Mouse (Mus musculus) lung, embryonic 16.5 days (tissue): ENCODE data around the gene Cep290. TPM values are rescaled to one million over a fixed set of nuclear protein-coding genes. Genes with fewer than 3 reads are reported as not detected.

ENCODE experiments used
- ATAC-seq: fragments of 200-750 bp; cut with Nextera tagmentation; 2 replicates; pipeline ENCODE4 v1.8.0; 2017; ENCODE audit warnings: low read depth, mild to moderate bottlenecking, moderate library complexity
- H3K27ac ChIP-seq: fragments of 300-500 bp; sonication (generic); 2 replicates; pipeline ENCODE4 v1.5.1; 2014; ENCODE audit warnings: mild to moderate bottlenecking, control low read depth, low read length
- H3K27me3 ChIP-seq: fragments of 300-500 bp; sonication (generic); 2 replicates; pipeline ENCODE4 v1.6.1; 2014; ENCODE audit warnings: low read depth, low read length, mixed read lengths; ENCODE audit not compliant: control insufficient read depth, insufficient read depth
- H3K36me3 ChIP-seq: fragments of 300-500 bp; sonication (generic); 2 replicates; pipeline ENCODE4 v1.6.1; 2014; ENCODE audit warnings: low read length; ENCODE audit not compliant: control insufficient read depth, insufficient read depth
- H3K4me1 ChIP-seq: fragments of 300-500 bp; sonication (generic); replicated peaks from 2 replicates; pipeline ENCODE4 v1.6.1; 2014; ENCODE audit warnings: low read length, mixed read lengths; ENCODE audit not compliant: control insufficient read depth, insufficient read depth
- H3K4me2 ChIP-seq: fragments of 300-500 bp; sonication (generic); 2 replicates; pipeline ENCODE4 v1.6.1; 2014; ENCODE audit warnings: low read depth, low read length, control low read depth
- H3K4me3 ChIP-seq: fragments of 300-500 bp; sonication (generic); 2 replicates; pipeline ENCODE4 v1.5.1; 2014; ENCODE audit warnings: mild to moderate bottlenecking, low read length, control low read depth
- H3K9ac ChIP-seq: fragments of 300-500 bp; sonication (generic); 2 replicates; pipeline ENCODE4 v1.6.1; 2014; ENCODE audit warnings: low read length, control low read depth
- H3K9me3 ChIP-seq: fragments of 300-500 bp; sonication (generic); 2 replicates; pipeline ENCODE4 v1.6.1; 2016; ENCODE audit warnings: low read length; ENCODE audit not compliant: control insufficient read depth
- WGBS: fragments of 180-500 bp; shearing (Covaris S2); extraction: QIAGEN DNeasy Blood & Tissue Kit; methylation state at CpG from one replicate; pipeline ENCODE4 v1.1.7; 2014; 5-methylcytosine and 5-hydroxymethylcytosine counted together
- polyA plus RNA-seq: library from polyadenylated mRNA; unstranded; fragments of >200 nt; fragmentation: Nextera tagmentation; extraction: Ambion mirVana; gene quantifications from 2 replicates; pipeline ENCODE4 v1.2.1, GENCODE M21; 2015

Cep290 gene
- polyA plus RNA-seq, result 5.4 and 6.2 TPM in 2 replicates

DNA sequence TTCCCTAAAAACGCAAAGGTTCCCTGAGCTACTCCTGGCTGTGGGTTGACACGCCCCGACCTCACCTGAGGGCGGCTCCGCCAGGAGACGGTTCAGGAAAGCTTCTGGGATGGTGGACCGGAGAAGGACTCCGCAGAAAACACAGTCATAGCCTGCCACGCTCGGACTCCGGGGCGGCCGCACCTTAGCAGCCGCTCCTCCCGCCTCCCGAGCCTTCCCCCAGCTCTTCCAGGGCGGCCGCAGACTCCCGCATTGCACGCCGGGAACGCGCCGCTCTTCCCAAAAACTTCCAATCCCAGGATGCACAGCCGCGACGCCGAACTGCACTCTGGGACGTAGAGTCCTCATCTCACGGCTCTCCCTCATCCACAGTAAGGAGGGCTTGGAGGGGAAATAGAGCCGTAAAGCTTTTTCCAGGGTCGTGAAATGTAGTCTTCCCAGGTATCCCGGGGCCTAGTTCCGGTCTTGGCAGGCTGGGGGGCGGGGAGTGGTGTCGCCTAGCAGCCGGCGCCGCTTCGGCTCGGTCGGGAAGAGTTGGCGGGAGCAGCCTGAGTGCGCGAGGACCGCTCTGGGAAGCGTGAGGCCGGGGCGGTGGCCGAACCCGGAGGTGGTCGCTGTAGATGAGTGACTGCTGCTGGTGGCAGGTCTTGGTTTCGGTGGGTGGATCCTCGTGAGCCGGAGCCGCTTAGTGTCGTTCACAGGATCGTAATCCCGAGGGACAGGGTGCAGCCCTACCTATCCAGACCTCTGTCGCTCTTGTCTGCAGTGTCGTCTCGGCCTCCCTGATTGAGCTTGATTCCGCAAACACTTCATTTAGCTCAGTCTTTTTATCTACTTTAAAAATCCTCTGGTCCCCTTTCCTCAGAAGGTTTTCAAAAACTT lies at the start of gene Cep290, which contains the start of gene Tmtc3:
Gene Cep290, plus strand, starts transcription at position 462 of the 882 bp plus-strand sequence.
Gene Tmtc3, minus strand, starts transcription at position 254 of the 882 bp plus-strand sequence.
- Histone ChIP-seq H3K9me3 (no peaks in the 10 kb centered on the region), H3K9ac (peak within 1 kb of the TSS; percentile 88)
- WGBS, result under 1% methylated on average over 63 of the region's 63 CpGs

DNA sequence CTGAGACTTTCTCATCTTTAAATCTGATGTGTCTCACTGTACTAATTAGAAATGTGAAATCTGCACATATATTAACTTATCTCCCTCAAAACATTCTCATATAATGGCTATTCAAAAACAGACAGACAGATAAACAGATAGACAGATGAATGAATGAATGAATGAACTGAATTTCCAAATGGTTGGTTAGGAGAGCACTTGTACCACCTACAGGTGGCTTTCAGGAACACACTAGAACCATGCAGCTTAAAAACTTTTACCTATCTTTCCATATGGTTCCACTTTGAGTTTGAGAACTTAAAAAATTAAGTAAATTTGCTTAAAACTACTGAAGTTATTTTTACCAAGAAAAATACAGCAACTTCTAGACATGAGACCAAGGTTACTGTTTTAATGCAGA lies 38.0 kb upstream of the Cep290 start:
- Histone ChIP-seq H3K9me3 (no peaks in the 10 kb centered on the region), H3K4me1 (no peaks in the 10 kb centered on the region), H3K36me3 (0 out of 2 replicates have a peak, but pooled peaks cover 2% of the 10 kb centered on the region), H3K27ac (no peak overlapping the region), H3K4me3 (no peak overlapping the region), H3K27me3 (no peaks in the 10 kb centered on the region), H3K9ac (no peak overlapping the region), H3K4me2 (no peak overlapping the region)
- ATAC-seq, result no peak

More for the DNA sequence above, at the start of gene Cep290, which contains the start of gene Tmtc3:
- H3K4me3 ChIP-seq, result peak within 1 kb of the TSS; percentile 88
- no peaks in the 10 kb centered on the region for H3K27me3 ChIP-seq
- peak; percentile 98 for ATAC-seq
- peak within 1 kb of the TSS; percentile 77 for H3K27ac ChIP-seq
- H3K36me3 ChIP-seq, result no peaks in the 10 kb centered on the region
- H3K4me2 ChIP-seq, result peak within 1 kb of the TSS; percentile 91
- 0 out of 2 replicates have a peak, but pooled peaks cover 4% of the 10 kb centered on the region for H3K4me1 ChIP-seq

- no peak overlapping the region for H3K4me2 ChIP-seq
- no peaks in the 10 kb centered on the region for H3K27me3 ChIP-seq
- H3K9ac ChIP-seq, result no peak overlapping the region
- H3K36me3 ChIP-seq, result peaks cover 8% of the 10 kb centered on the region
- no peaks in the 10 kb centered on the region for H3K4me1 ChIP-seq
- H3K9me3 ChIP-seq, result no peaks in the 10 kb centered on the region
- ATAC-seq, result no peak
- H3K4me3 ChIP-seq, result no peak overlapping the region
- no peak overlapping the region for H3K27ac ChIP-seq
Measured at GRCm38 (mm10) chr10:100460515-100460914, 26.8 kb upstream of the Cep290 start.

DNA sequence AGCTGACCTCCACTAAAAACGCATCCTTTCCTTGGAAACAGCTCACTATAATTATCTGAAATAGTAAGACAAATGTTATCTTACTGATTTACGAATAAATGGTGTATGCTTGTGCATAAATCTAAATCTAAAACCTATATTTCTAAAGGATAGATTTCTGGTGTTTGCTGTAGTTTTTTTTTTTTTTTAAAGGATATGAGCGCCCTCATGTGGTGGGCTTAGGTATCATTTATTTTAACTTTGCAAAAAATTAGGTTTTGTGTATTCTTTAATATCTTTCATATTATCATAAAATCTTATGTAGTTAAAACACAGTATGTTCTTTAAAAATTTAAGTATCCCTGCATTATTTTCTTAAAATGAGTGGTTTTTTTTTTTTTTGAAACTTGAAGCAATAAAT lies 12.3 kb upstream of the Cep290 start:
- Histone ChIP-seq H3K9ac (no peak overlapping the region), H3K27ac (no peak overlapping the region), H3K9me3 (no peaks in the 10 kb centered on the region), H3K36me3 (peaks cover 11% of the 10 kb centered on the region), H3K4me3 (no peak overlapping the region), H3K27me3 (no peaks in the 10 kb centered on the region), H3K4me2 (no peak overlapping the region), H3K4me1 (no peaks in the 10 kb centered on the region)
- WGBS, result 42% methylated on average over 3 of the region's 3 CpGs
- ATAC-seq, result no peak

DNA sequence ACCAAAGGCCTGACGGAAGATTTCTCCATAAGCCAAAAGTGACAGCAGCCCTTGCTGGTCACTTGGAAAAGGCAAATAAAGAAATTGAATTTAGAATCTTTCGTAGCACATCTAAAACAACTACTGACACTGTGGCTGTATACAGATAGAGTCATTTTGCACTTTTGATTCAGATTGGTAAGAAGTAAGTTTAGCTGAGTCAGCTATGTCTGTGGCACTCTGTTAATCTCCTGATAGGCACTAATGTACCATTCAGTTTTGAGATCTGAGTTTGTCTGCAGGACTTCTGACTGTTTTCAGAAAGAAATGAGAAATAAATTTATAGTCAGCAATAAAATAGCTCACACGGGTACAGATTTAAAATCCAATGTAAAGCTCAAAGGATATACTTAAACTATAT lies 7.8 kb upstream of the Cep290 start:
- H3K4me2 ChIP-seq, result no peak overlapping the region
- no peak overlapping the region for H3K27ac ChIP-seq
- no peak overlapping the region for H3K4me3 ChIP-seq
- no peaks in the 10 kb centered on the region for H3K27me3 ChIP-seq
- no peaks in the 10 kb centered on the region for H3K4me1 ChIP-seq
- H3K9ac ChIP-seq, result no peak overlapping the region
- 89% methylated on average over 3 of the region's 3 CpGs for WGBS
- no peaks in the 10 kb centered on the region for H3K9me3 ChIP-seq
- peaks cover 9% of the 10 kb centered on the region for H3K36me3 ChIP-seq
- no peak for ATAC-seq

GRCm38 (mm10) chr10:100486701-100487096 lies 659 bp upstream of the Cep290 start:
- peak; percentile 30 for ATAC-seq
- no peaks in the 10 kb centered on the region for H3K36me3 ChIP-seq
- peak overlapping the region; percentile 88 for H3K9ac ChIP-seq
- H3K9me3 ChIP-seq, result no peaks in the 10 kb centered on the region
- 0% methylated on average over 13 of the region's 13 CpGs for WGBS
- peak overlapping the region; percentile 88 for H3K4me3 ChIP-seq
- H3K4me1 ChIP-seq, result 0 out of 2 replicates have a peak, but pooled peaks cover 4% of the 10 kb centered on the region
- H3K27me3 ChIP-seq, result no peaks in the 10 kb centered on the region
- peak overlapping the region; percentile 77 for H3K27ac ChIP-seq
- H3K4me2 ChIP-seq, result peak overlapping the region; percentile 91

DNA sequence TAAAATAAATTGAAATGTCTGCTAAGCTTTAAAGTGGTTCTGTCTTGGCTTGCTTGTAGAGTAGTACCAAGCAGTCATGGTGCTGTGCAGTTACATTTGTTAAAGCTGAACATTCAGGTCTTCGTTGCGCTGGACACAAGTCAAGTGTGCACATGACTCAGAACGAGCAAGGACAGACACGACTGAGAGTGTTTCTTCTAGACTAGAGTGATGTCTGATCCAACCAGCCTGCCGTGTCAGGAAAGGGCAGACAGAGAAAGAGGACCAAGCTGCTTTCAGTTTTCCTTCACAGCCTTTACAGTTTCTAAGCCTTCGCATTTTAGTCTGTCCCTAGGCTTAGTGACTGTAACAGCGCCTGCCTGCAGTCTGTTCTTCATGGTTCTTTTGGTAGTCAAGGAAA lies 4.6 kb downstream of the Cep290 start:
- Histone ChIP-seq H3K27ac (no peak overlapping the region), H3K4me1 (0 out of 2 replicates have a peak, but pooled peaks cover 4% of the 10 kb centered on the region), H3K36me3 (peaks cover 2% of the 10 kb centered on the region; the same call in 1 of the 2 replicates), H3K9ac (no peak overlapping the region), H3K27me3 (no peaks in the 10 kb centered on the region), H3K4me2 (no peak overlapping the region), H3K4me3 (no peak overlapping the region), H3K9me3 (no peaks in the 10 kb centered on the region)
- no peak for ATAC-seq
- 78% methylated on average over 7 of the region's 7 CpGs for WGBS

GRCm38 (mm10) chr10:100498309-100498708 lies 11.0 kb downstream of the Cep290 start:
- Histone ChIP-seq H3K4me3 (no peak overlapping the region), H3K9me3 (no peaks in the 10 kb centered on the region), H3K4me2 (no peak overlapping the region), H3K27ac (no peak overlapping the region), H3K4me1 (no peaks in the 10 kb centered on the region), H3K36me3 (peaks cover 11% of the 10 kb centered on the region; the same call in 1 of the 2 replicates), H3K9ac (no peak overlapping the region), H3K27me3 (no peaks in the 10 kb centered on the region)
- 56% methylated on average over 3 of the region's 3 CpGs for WGBS
- no peak for ATAC-seq

- H3K4me3 ChIP-seq, result no peak overlapping the region
- H3K4me1 ChIP-seq, result no peaks in the 10 kb centered on the region
- WGBS, result 78% methylated on average over 1 of the region's 1 CpGs
- no peak overlapping the region for H3K9ac ChIP-seq
- no peak for ATAC-seq
- no peaks in the 10 kb centered on the region for H3K27me3 ChIP-seq
- H3K27ac ChIP-seq, result no peak overlapping the region
- H3K4me2 ChIP-seq, result no peak overlapping the region
- no peaks in the 10 kb centered on the region for H3K9me3 ChIP-seq
- H3K36me3 ChIP-seq, result no peaks in the 10 kb centered on the region; the same call in 1 of the 2 replicates
Measured at GRCm38 (mm10) chr10:100508170-100508569, 20.8 kb downstream of the Cep290 start.
